Mouse (Mus musculus) intestine, embryonic 15.5 days (tissue): Measurements from ENCODE around the gene Tmc5. TPM values are rescaled to one million over a fixed set of nuclear protein-coding genes. Genes with fewer than 3 reads are reported as not detected.

Source experiments
- ATAC-seq: fragments of 200-750 bp; cut with Nextera tagmentation; 2 replicates; pipeline ENCODE4 v1.8.0; 2017; ENCODE audit warnings: moderate TSS enrichment, moderate library complexity
- H3K27ac ChIP-seq: fragments of 300-500 bp; sonication (generic); 2 replicates; pipeline ENCODE4 v1.5.1; 2015; ENCODE audit warnings: mild to moderate bottlenecking, inconsistent platforms
- H3K27me3 ChIP-seq: fragments of 300-500 bp; sonication (generic); replicated peaks from 2 replicates; pipeline ENCODE4 v1.6.1; 2015; ENCODE audit warnings: inconsistent platforms
- H3K36me3 ChIP-seq: fragments of 300-500 bp; sonication (generic); 2 replicates; pipeline ENCODE4 v1.6.1; 2015; ENCODE audit warnings: inconsistent platforms
- H3K4me1 ChIP-seq: fragments of 300-500 bp; sonication (generic); replicated peaks from 2 replicates; pipeline ENCODE4 v1.6.1; 2015; ENCODE audit warnings: inconsistent platforms
- H3K4me2 ChIP-seq: fragments of 300-500 bp; sonication (generic); replicated peaks from 2 replicates; pipeline ENCODE4 v1.6.1; 2015; ENCODE audit warnings: mild to moderate bottlenecking, inconsistent platforms
- H3K4me3 ChIP-seq: fragments of 300-500 bp; sonication (generic); replicated peaks from 2 replicates; pipeline ENCODE4 v1.5.1; 2015; ENCODE audit warnings: inconsistent platforms
- H3K9ac ChIP-seq: fragments of 300-500 bp; sonication (generic); 2 replicates; pipeline ENCODE4 v1.6.1; 2015; ENCODE audit warnings: inconsistent platforms
- H3K9me3 ChIP-seq: fragments of 300-500 bp; sonication (generic); 2 replicates; pipeline ENCODE4 v1.6.1; 2016; ENCODE audit warnings: inconsistent platforms
- WGBS: fragments of 180-500 bp; shearing (Covaris S2); methylation state at CpG from one replicate; pipeline ENCODE4 v1.1.7; 2015; 5-methylcytosine and 5-hydroxymethylcytosine counted together
- polyA plus RNA-seq: library from polyadenylated mRNA; unstranded; fragments of >200 nt; fragmentation: Nextera tagmentation; extraction: Ambion mirVana; gene quantifications from 2 replicates; pipeline ENCODE4 v1.2.1, GENCODE M21; 2015

Gene Tmc5
- 9.6 and 11.3 TPM in 2 replicates for polyA plus RNA-seq

- peak within 1 kb of the TSS; percentile 23; the same call in 1 of the 2 replicates for H3K9ac ChIP-seq
- 5% methylated on average over 23 of the region's 23 CpGs for WGBS
- H3K4me2 ChIP-seq: peak within 1 kb of the TSS; percentile 56
- H3K9me3 ChIP-seq: no peaks in the 10 kb centered on the region
- H3K27ac ChIP-seq: no peak within 1 kb of the TSS
- no peaks in the 10 kb centered on the region for H3K36me3 ChIP-seq
- 0 out of 2 replicates have a peak, but pooled peaks have one; percentile 13 for ATAC-seq
- peaks cover 18% of the 10 kb centered on the region for H3K27me3 ChIP-seq
- H3K4me1 ChIP-seq: peaks cover 21% of the 10 kb centered on the region
- H3K4me3 ChIP-seq: peak within 1 kb of the TSS; percentile 25
These were observed at the start of gene Tmc5 for GRCm38 (mm10) chr7:118597201-118597600. Gene Tmc5 (plus strand): TSS chr7:118597297.

DNA sequence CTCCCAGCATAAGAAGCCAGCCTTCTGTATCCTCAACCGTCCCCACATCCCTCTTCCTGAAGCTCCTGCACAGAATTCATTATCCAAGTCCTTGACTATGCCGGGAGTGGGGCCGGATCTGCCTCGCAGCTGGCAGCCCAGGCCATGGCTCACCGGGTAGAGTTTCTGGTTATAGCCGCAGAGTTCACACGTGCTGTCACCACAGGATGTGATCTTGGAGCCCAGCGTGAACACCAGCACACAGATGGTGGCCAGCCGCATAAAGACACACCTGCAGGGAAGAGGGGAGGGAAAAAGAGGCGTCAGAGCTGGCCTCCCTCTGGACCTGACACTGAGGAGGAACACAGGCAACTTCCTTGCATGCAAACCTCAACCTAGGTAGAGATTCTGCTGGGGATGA is 49.6 kb upstream of the Tmc5 start:
- H3K9me3 ChIP-seq: no peaks in the 10 kb centered on the region
- no peak for ATAC-seq
- H3K27ac ChIP-seq: no peak overlapping the region
- H3K4me2 ChIP-seq: no peak overlapping the region
- WGBS: 84% methylated on average over 10 of the region's 10 CpGs
- H3K36me3 ChIP-seq: 0 out of 2 replicates have a peak, but pooled peaks cover 5% of the 10 kb centered on the region
- no peaks in the 10 kb centered on the region for H3K4me1 ChIP-seq
- H3K27me3 ChIP-seq: no peaks in the 10 kb centered on the region
- H3K9ac ChIP-seq: no peak overlapping the region
- H3K4me3 ChIP-seq: no peak overlapping the region

DNA sequence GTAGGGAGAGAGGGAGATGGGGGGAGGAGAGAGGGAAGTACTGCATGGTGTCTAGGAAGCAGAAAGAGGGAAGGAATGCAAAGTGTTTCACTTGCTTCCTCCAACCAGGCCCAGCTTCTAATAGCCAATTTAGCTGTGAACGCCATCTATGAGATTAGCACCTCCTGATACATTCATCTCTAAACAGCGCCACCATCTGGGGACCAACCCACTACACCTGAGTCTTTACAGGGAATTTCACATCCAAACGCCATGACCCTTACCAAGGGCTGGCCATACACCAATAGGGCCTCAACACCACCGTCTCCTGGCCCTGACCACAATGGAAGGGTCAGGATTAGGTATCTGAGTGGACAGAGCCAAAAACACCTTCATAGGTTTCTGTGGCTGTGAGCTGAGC is 43.2 kb upstream of the Tmc5 start:
- 76% methylated on average over 4 of the region's 4 CpGs for WGBS
- no peaks in the 10 kb centered on the region for H3K4me1 ChIP-seq
- H3K9ac ChIP-seq: no peak overlapping the region
- H3K27ac ChIP-seq: no peak overlapping the region
- no peaks in the 10 kb centered on the region for H3K9me3 ChIP-seq
- H3K27me3 ChIP-seq: no peaks in the 10 kb centered on the region
- no peak for ATAC-seq
- no peak overlapping the region for H3K4me2 ChIP-seq
- no peak overlapping the region for H3K4me3 ChIP-seq
- 0 out of 2 replicates have a peak, but pooled peaks cover 5% of the 10 kb centered on the region for H3K36me3 ChIP-seq

- H3K4me3 ChIP-seq: no peak overlapping the region
- ATAC-seq: no peak
- no peak overlapping the region for H3K27ac ChIP-seq
- H3K9me3 ChIP-seq: no peaks in the 10 kb centered on the region
- 0 out of 2 replicates have a peak, but pooled peaks cover 5% of the 10 kb centered on the region for H3K36me3 ChIP-seq
- 85% methylated on average over 2 of the region's 2 CpGs for WGBS
- H3K9ac ChIP-seq: no peak overlapping the region
- H3K4me1 ChIP-seq: no peaks in the 10 kb centered on the region
- H3K27me3 ChIP-seq: no peaks in the 10 kb centered on the region
- no peak overlapping the region for H3K4me2 ChIP-seq
These were observed 42.8 kb upstream of the Tmc5 start for GRCm38 (mm10) chr7:118554290-118554689.

- Histone ChIP-seq H3K9ac (no peak overlapping the region), H3K9me3 (no peaks in the 10 kb centered on the region), H3K27ac (no peak overlapping the region), H3K36me3 (no peaks in the 10 kb centered on the region), H3K4me3 (no peak overlapping the region), H3K4me1 (no peaks in the 10 kb centered on the region), H3K27me3 (no peaks in the 10 kb centered on the region), H3K4me2 (no peak overlapping the region)
- 66% methylated on average over 6 of the region's 6 CpGs for WGBS
- peak; percentile 83 for ATAC-seq
These were observed 28.0 kb upstream of the Tmc5 start for GRCm38 (mm10) chr7:118569121-118569543.

DNA sequence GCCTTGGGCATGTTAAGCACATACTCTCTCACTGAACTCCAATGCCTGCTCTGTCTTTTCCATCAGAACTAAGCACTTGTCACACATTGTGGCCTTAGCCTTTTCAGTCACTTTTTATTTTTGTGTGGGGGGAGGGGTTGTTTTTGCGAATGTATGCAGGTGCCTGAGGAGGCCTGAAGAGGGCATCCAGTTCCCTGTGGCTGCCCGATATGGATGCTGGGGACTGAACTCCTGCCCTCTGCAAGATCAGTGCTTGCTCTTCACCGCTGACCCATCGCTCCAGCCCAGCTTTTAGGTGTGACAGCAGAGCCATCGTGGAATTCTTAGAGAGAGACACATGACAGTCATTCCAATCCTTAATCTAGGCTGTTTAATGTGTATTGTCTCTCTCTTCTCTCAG is 25.7 kb upstream of the Tmc5 start:
- no peaks in the 10 kb centered on the region for H3K27me3 ChIP-seq
- no peak for ATAC-seq
- no peak overlapping the region for H3K4me3 ChIP-seq
- H3K27ac ChIP-seq: no peak overlapping the region
- whole genome bisulfite sequencing: 55% methylated on average over 5 of the region's 5 CpGs
- H3K4me1 ChIP-seq: no peaks in the 10 kb centered on the region
- no peak overlapping the region for H3K4me2 ChIP-seq
- no peaks in the 10 kb centered on the region for H3K9me3 ChIP-seq
- no peaks in the 10 kb centered on the region for H3K36me3 ChIP-seq
- no peak overlapping the region for H3K9ac ChIP-seq

DNA sequence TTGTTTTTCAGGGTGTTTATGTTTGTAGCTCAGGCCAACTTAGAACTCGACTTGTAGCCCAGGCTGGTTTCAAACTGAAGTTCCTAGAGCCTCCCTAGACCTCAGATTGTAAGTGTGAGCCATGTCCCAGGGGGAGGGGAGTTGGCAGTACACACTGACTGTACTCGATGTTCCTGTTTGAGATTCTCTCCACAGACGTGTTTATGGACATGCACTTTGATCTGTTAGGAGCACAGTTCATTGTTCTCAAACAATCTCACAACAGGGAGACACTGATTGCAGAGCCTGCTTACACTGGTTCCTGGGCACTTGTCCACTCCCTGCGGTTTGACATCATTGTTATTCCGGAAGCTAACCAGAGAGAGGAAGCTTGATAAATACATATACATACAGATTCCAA is 25.1 kb upstream of the Tmc5 start:
- Histone ChIP-seq H3K4me3 (no peak overlapping the region), H3K9me3 (no peaks in the 10 kb centered on the region), H3K9ac (no peak overlapping the region), H3K4me2 (no peak overlapping the region), H3K27ac (no peak overlapping the region), H3K4me1 (no peaks in the 10 kb centered on the region), H3K36me3 (no peaks in the 10 kb centered on the region), H3K27me3 (no peaks in the 10 kb centered on the region)
- peak; percentile 74 for ATAC-seq
- WGBS: 49% methylated on average over 5 of the region's 5 CpGs

- no peak overlapping the region for H3K4me2 ChIP-seq
- no peak overlapping the region for H3K4me3 ChIP-seq
- no peaks in the 10 kb centered on the region for H3K36me3 ChIP-seq
- no peak for ATAC-seq
- no peaks in the 10 kb centered on the region for H3K4me1 ChIP-seq
- no peaks in the 10 kb centered on the region for H3K9me3 ChIP-seq
- no peak overlapping the region for H3K27ac ChIP-seq
- no peaks in the 10 kb centered on the region for H3K27me3 ChIP-seq
- H3K9ac ChIP-seq: no peak overlapping the region
- 73% methylated on average over 3 of the region's 3 CpGs for WGBS
These were observed 18.8 kb upstream of the Tmc5 start for GRCm38 (mm10) chr7:118578269-118578668.

DNA sequence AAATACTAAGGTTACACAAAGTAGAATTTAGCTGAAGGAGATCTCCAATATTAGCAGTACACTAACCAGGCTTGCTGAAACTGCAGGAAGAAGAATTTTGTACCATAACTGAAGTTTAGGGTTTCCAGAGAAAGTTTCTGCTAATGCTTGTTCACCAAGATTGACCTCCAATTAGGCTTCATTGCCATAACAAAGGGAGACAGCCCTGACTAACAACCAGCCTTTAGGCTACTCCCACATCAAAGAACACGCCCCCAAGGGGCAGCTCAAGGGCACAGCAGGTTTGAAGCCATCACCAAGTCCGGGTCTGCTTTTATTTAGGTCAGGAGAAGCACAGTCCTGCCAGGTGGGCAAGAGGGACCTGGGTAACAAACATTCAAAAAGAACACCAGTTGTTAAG is 17.2 kb upstream of the Tmc5 start:
- Histone ChIP-seq H3K9me3 (no peaks in the 10 kb centered on the region), H3K36me3 (no peaks in the 10 kb centered on the region), H3K27ac (no peak overlapping the region), H3K27me3 (no peaks in the 10 kb centered on the region), H3K4me3 (no peak overlapping the region), H3K4me2 (no peak overlapping the region), H3K4me1 (peaks cover 11% of the 10 kb centered on the region), H3K9ac (no peak overlapping the region)
- no peak for ATAC-seq
- 74% methylated on average over 2 of the region's 2 CpGs for WGBS

GRCm38 (mm10) chr7:118583821-118584220 is 13.3 kb upstream of the Tmc5 start:
- Histone ChIP-seq H3K4me2 (peak overlapping the region; percentile 95), H3K36me3 (no peaks in the 10 kb centered on the region), H3K4me1 (peaks cover 11% of the 10 kb centered on the region), H3K27me3 (no peaks in the 10 kb centered on the region), H3K9ac (no peak overlapping the region), H3K27ac (no peak overlapping the region; the same call in 1 of the 2 replicates), H3K9me3 (no peaks in the 10 kb centered on the region), H3K4me3 (peak overlapping the region; percentile 61)
- WGBS: 15% methylated on average over 7 of the region's 7 CpGs
- no peak; the same call in 1 of the 2 replicates for ATAC-seq

- H3K9me3 ChIP-seq: no peaks in the 10 kb centered on the region
- H3K9ac ChIP-seq: peak within 1 kb of the TSS; percentile 71
- H3K4me1 ChIP-seq: peaks cover 11% of the 10 kb centered on the region
- peak; percentile 90 for ATAC-seq
- peak within 1 kb of the TSS; percentile 95 for H3K4me2 ChIP-seq
- peak within 1 kb of the TSS; percentile 61 for H3K4me3 ChIP-seq
- H3K27me3 ChIP-seq: no peaks in the 10 kb centered on the region
- H3K36me3 ChIP-seq: no peaks in the 10 kb centered on the region
- 1% methylated on average over 51 of the region's 51 CpGs for WGBS
- H3K27ac ChIP-seq: no peak within 1 kb of the TSS; the same call in 1 of the 2 replicates
These were observed 12.7 kb upstream of the Tmc5 start, which contains the start of gene Tmc7 for GRCm38 (mm10) chr7:118584257-118584907. Gene Tmc7 (minus strand): TSS chr7:118584736.

GRCm38 (mm10) chr7:118584926-118585325 is 12.2 kb upstream of the Tmc5 start:
- Histone ChIP-seq H3K4me3 (peak overlapping the region; percentile 61), H3K9ac (no peak overlapping the region), H3K27ac (no peak overlapping the region), H3K36me3 (no peaks in the 10 kb centered on the region), H3K27me3 (no peaks in the 10 kb centered on the region), H3K9me3 (no peaks in the 10 kb centered on the region), H3K4me1 (peaks cover 11% of the 10 kb centered on the region), H3K4me2 (peak overlapping the region; percentile 95)
- ATAC-seq: peak; percentile 19; the same call in 1 of the 2 replicates
- WGBS: 65% methylated on average over 5 of the region's 5 CpGs

DNA sequence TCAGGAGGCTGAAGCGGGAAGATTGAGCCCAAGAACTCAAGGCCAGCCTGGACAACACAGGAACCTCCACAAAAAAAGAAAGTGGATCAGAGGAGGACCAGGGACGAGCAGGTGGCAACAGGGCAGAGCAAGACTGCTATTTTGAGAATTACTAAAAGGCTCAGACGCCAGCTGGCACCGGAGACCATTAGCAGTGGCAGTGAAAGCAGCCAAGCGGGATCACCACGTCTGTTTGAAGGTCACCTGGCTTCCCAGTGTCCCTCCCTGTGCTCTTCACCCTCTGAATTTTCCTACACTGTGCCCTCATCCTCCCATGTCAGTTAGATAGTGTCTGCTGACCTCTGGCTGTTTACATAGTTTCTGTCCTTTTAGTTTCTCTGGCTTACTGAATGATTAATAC is 11.2 kb upstream of the Tmc5 start:
- H3K9me3 ChIP-seq: no peaks in the 10 kb centered on the region
- 63% methylated on average over 6 of the region's 6 CpGs for WGBS
- no peak for ATAC-seq
- no peak overlapping the region for H3K9ac ChIP-seq
- H3K4me3 ChIP-seq: no peak overlapping the region
- H3K4me1 ChIP-seq: peaks cover 11% of the 10 kb centered on the region
- no peak overlapping the region for H3K27ac ChIP-seq
- H3K4me2 ChIP-seq: no peak overlapping the region
- no peaks in the 10 kb centered on the region for H3K27me3 ChIP-seq
- no peaks in the 10 kb centered on the region for H3K36me3 ChIP-seq
